Mouse (Mus musculus) liver, postnatal 0 days (tissue): ENCODE results near the gene Bzw2.

Source experiments
- CTCF ChIP-seq: sonication (generic); IDR thresholded peaks from 2 replicates; pipeline ENCODE4 v1.5.1; 2016; ENCODE audit warnings: antibody characterized with exemption, low read depth
- EP300 ChIP-seq: IDR thresholded peaks from 2 replicates; pipeline ENCODE4 v1.6.1; 2016; ENCODE audit warnings: antibody characterized with exemption, low read depth, mild to moderate bottlenecking

DNA sequence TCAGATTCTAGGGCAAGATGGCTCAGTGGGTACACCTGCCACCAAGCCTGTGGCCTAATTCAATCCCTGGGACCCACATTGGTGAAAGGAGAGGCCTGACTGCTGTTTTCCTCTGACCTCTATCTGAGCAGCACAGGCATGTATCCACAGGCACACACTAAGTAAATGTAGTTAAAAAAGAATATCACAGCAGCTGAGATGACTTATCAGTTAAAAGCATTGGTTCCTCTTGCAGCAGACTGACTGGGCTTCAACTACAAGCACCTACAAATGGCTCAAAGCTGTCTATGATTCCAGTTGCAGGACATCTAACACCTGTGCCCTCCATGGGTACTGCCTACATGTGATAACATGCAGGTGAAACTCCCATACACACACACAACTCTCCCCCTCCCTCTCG, 69.1 kb downstream of the Bzw2 start:
- TF ChIP-seq CTCF (no peak), EP300 (no peak)
